In the genomic region with DNA sequence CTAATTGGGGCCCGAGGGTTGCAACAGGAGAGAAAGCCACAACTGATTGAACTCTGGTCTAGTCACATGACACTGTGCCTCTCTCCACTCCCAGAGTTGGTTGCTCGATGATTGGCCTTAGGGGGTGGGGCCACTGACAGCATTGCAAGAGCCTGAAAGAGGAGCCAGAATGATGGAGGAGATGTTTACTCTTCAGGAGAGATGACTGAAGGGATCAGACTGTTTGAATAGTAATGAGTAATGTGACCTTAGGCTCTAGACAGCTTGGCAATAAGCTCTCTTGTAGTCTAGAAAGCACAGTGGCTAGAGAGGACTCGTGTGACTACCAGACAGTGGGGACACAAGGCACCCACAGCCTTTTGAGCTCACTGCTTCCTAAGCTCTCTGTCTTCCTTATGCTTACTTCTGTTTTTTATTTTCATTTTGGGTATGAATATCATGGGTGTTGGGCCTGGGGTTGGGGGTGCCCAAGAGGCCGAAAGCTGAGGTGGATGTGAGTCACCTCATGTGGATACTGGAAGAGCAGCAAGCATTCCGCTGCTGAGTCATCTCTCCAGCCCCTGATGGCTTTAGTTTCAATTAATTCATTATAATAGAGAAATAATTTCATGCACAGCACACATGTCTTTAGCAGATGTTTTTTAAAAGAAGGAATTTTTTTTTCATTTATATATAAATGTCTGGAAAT, we compare ENCODE assay signal across 9 mouse cellular contexts.
DNase-seq lines count a peak whose midpoint lies in the region; ATAC-seq and TF ChIP-seq lines count a peak whose summit lies in the region.
"Had no signal": no experiment of that assay in that cellular context is flagged by ENCODE, and none has a peak within 500 bp of the region (broad histone marks: within the 10 kb centered on the region; RNA-seq: fewer than 3 reads in every experiment).

No protein-coding gene starts in this region.

- WGBS in lung, postnatal 0 days, result 52% methylated on average over 5 of the region's 5 CpGs
- 55% methylated on average over 5 of the region's 5 CpGs for WGBS in lung, adult 2 months
- 66% methylated on average over 5 of the region's 5 CpGs for whole genome bisulfite sequencing in intestine, embryonic 14.5 days
- WGBS in forebrain, embryonic 13.5 days, result 65% methylated on average over 5 of the region's 5 CpGs

- H3K9ac ChIP-seq in lung, postnatal 0 days (replicated peaks; ENCODE audit: low read depth), result no peak overlapping the region
- no peak overlapping the region for H3K9ac ChIP-seq in intestine, embryonic 14.5 days (ENCODE audit: low read length)
- no peak overlapping the region for H3K9ac ChIP-seq in forebrain, embryonic 13.5 days
- H3K9ac ChIP-seq: limb, embryonic 15.5 days had no signal

- DNase-seq in lung, postnatal 0 days (ENCODE audit: low spot score), result peak; percentile 13
- DNase-seq in lung, adult 2 months, result no peak
- DNase-seq in Muller cell, postnatal 12 days (ENCODE audit: inconsistent ontology term), result peak; percentile 83
- no peak for DNase-seq in intestine, embryonic 14.5 days (ENCODE audit: low spot score)
- peak; percentile 67 for DNase-seq in naive thymus-derived CD4-positive, alpha-beta T cell, adult 2 months (ENCODE audit: low read depth)
- DNase-seq in layer of hippocampus, postnatal 14 days (ENCODE audit: low spot score in 2 of 2), result no peak

- no peak overlapping the region for H3K4me3 ChIP-seq in lung, postnatal 0 days (ENCODE audit: low read depth, low read length)
- no peak overlapping the region for H3K4me3 ChIP-seq in lung, adult 2 months (replicated peaks; ENCODE audit: extremely low read depth, low read depth, low read length)
- H3K4me3 ChIP-seq in intestine, embryonic 14.5 days (ENCODE audit: low read depth, low read length), result no peak overlapping the region
- no peak overlapping the region for H3K4me3 ChIP-seq in forebrain, embryonic 13.5 days
- H3K4me3 ChIP-seq: limb, embryonic 15.5 days had no signal

- H3K4me2 ChIP-seq in lung, postnatal 0 days (replicated peaks; ENCODE audit: low read depth, low read length), result no peak overlapping the region
- H3K4me2 ChIP-seq in intestine, embryonic 14.5 days (ENCODE audit: low read length), result no peak overlapping the region
- H3K4me2 ChIP-seq in forebrain, embryonic 13.5 days, result no peak overlapping the region
- H3K4me2 ChIP-seq: limb, embryonic 15.5 days had no signal

- no peaks in the 10 kb centered on the region for H3K27me3 ChIP-seq in lung, postnatal 0 days (replicated peaks; ENCODE audit: insufficient read depth, low read length)
- H3K27me3 ChIP-seq in intestine, embryonic 14.5 days (replicated peaks; ENCODE audit: control insufficient read depth, insufficient read depth, low read length), result no peaks in the 10 kb centered on the region
- H3K27me3 ChIP-seq in forebrain, embryonic 13.5 days, result no peaks in the 10 kb centered on the region
- H3K27me3 ChIP-seq: limb, embryonic 15.5 days had no signal

- H3K36me3 ChIP-seq in lung, postnatal 0 days (ENCODE audit: insufficient read depth, low read length), result peaks cover 7% of the 10 kb centered on the region; the same call in 1 of the 2 replicates
- H3K36me3 ChIP-seq in intestine, embryonic 14.5 days (ENCODE audit: control insufficient read depth, insufficient read depth, low read length), result peaks cover 68% of the 10 kb centered on the region
- H3K36me3 ChIP-seq in forebrain, embryonic 13.5 days (ENCODE audit: poor library complexity, severe bottlenecking), result peaks cover 54% of the 10 kb centered on the region

- no peak for TF ChIP-seq EP300 in lung, postnatal 0 days (IDR thresholded peaks at IDR 0.05)

- no peak for TF ChIP-seq POLR2A in lung, adult 2 months (IDR thresholded peaks at IDR 0.05; ENCODE audit: borderline replicate concordance, extremely low read depth, low read depth, low read length)

- no peaks in the 10 kb centered on the region for H3K9me3 ChIP-seq in lung, postnatal 0 days (ENCODE audit: low read length)
- no peaks in the 10 kb centered on the region for H3K9me3 ChIP-seq in intestine, embryonic 14.5 days (ENCODE audit: control insufficient read depth, low read length)
- no peaks in the 10 kb centered on the region for H3K9me3 ChIP-seq in forebrain, embryonic 13.5 days (replicated peaks)
- H3K9me3 ChIP-seq: limb, embryonic 15.5 days had no signal

- ATAC-seq in lung, postnatal 0 days, result no peak
- ATAC-seq in intestine, embryonic 14.5 days (replicated peaks; ENCODE audit: low FRiP score, low TSS enrichment, low read depth), result peak; percentile 54
- ATAC-seq in frontal cortex, adult (ENCODE audit: low TSS enrichment), result no peak
- ATAC-seq in forebrain, embryonic 13.5 days, result no peak

- no peaks in the 10 kb centered on the region; the same call in 1 of the 2 replicates for H3K4me1 ChIP-seq in lung, postnatal 0 days (ENCODE audit: insufficient read depth, low read depth, low read length)
- H3K4me1 ChIP-seq in lung, adult 2 months (ENCODE audit: control insufficient read depth, insufficient read depth, low read length), result peaks cover 4% of the 10 kb centered on the region; the same call in 1 of the 2 replicates
- peaks cover 12% of the 10 kb centered on the region; the same call in 1 of the 2 replicates for H3K4me1 ChIP-seq in intestine, embryonic 14.5 days (replicated peaks; ENCODE audit: control insufficient read depth, insufficient read depth, low read length)
- no peaks in the 10 kb centered on the region for H3K4me1 ChIP-seq in forebrain, embryonic 13.5 days

- no peak for TF ChIP-seq CTCF in lung, postnatal 0 days (IDR thresholded peaks at IDR 0.05)
- TF ChIP-seq CTCF in lung, adult 2 months (IDR thresholded peaks at IDR 0.05; ENCODE audit: insufficient read depth, low read length), result no peak

- no peak overlapping the region for H3K27ac ChIP-seq in lung, postnatal 0 days (ENCODE audit: low read length)
- no peak overlapping the region for H3K27ac ChIP-seq in intestine, embryonic 14.5 days (ENCODE audit: low read depth)
- no peak overlapping the region for H3K27ac ChIP-seq in forebrain, embryonic 13.5 days
- H3K27ac ChIP-seq: limb, embryonic 15.5 days had no signal

Comparison
In these comparisons a context has a peak if more than half of its experiments do, and no peak if none do; other contexts are left out.
1. DNase-seq: peak in lung, postnatal 0 days (single experiment), Muller cell, postnatal 12 days (single experiment) and naive thymus-derived CD4-positive, alpha-beta T cell, adult 2 months (single experiment); none in lung, adult 2 months (single experiment), intestine, embryonic 14.5 days (single experiment) and layer of hippocampus, postnatal 14 days (0 of 2).